Mouse (Mus musculus) liver, embryonic 15.5 days (tissue): ENCODE measurements around the gene Zscan12. TPM values are rescaled to one million over a fixed set of nuclear protein-coding genes. Genes with fewer than 3 reads are reported as not detected.

Source experiments
- ATAC-seq: fragments of 200-750 bp; cut with Nextera tagmentation; 2 replicates; pipeline ENCODE4 v1.8.0; 2017; ENCODE audit warnings: moderate number of reproducible peaks, mild to moderate bottlenecking, moderate library complexity; ENCODE audit not compliant: insufficient read depth
- H3K27ac ChIP-seq: fragments of 300-500 bp; sonication (generic); replicated peaks from 2 replicates; pipeline ENCODE4 v1.5.1; 2015; ENCODE audit warnings: mild to moderate bottlenecking, inconsistent platforms
- H3K27me3 ChIP-seq: fragments of 300-500 bp; sonication (generic); 2 replicates; pipeline ENCODE4 v1.6.1; 2015; ENCODE audit warnings: mild to moderate bottlenecking, inconsistent platforms
- H3K36me3 ChIP-seq: fragments of 300-500 bp; sonication (generic); replicated peaks from 2 replicates; pipeline ENCODE4 v1.6.1; 2015; ENCODE audit warnings: moderate library complexity, mild to moderate bottlenecking, inconsistent platforms
- H3K4me1 ChIP-seq: fragments of 300-500 bp; sonication (generic); replicated peaks from 2 replicates; pipeline ENCODE4 v1.6.1; 2015; ENCODE audit warnings: inconsistent platforms
- H3K4me2 ChIP-seq: fragments of 300-500 bp; sonication (generic); 2 replicates; pipeline ENCODE4 v1.6.1; 2015; ENCODE audit warnings: moderate library complexity, mild to moderate bottlenecking, inconsistent platforms
- H3K4me3 ChIP-seq: fragments of 300-500 bp; sonication (generic); replicated peaks from 2 replicates; pipeline ENCODE4 v1.5.1; 2015; ENCODE audit warnings: mild to moderate bottlenecking, inconsistent platforms
- H3K9ac ChIP-seq: fragments of 300-500 bp; sonication (generic); 2 replicates; pipeline ENCODE4 v1.6.1; 2015; ENCODE audit warnings: moderate library complexity, mild to moderate bottlenecking, inconsistent platforms
- H3K9me3 ChIP-seq: fragments of 300-500 bp; sonication (generic); replicated peaks from 2 replicates; pipeline ENCODE4 v1.6.1; 2016; ENCODE audit warnings: inconsistent platforms
- WGBS: fragments of 180-500 bp; shearing (Covaris S2); methylation state at CpG from one replicate; pipeline ENCODE4 v1.1.7; 2015; ENCODE audit warnings: mixed read lengths; ENCODE audit not compliant: insufficient replicate concordance; 5-methylcytosine and 5-hydroxymethylcytosine counted together
- microRNA-seq: library from miRNA; unstranded; fragments of <30 nt; microRNA quantifications from one replicate; pipeline ENCODE4, GENCODE M21; 2016
- polyA plus RNA-seq: library from polyadenylated mRNA; unstranded; fragments of >200 nt; fragmentation: Nextera tagmentation; extraction: Ambion mirVana; gene quantifications from 2 replicates; pipeline ENCODE4 v1.2.1, GENCODE M21; 2015

The Zscan12 gene
- polyA plus RNA-seq, 1 experiment from 2014 or later, result 3.1 TPM

- Histone ChIP-seq H3K4me2 (peak overlapping the region; percentile 56), H3K36me3 (no peaks in the 10 kb centered on the region), H3K9me3 (no peaks in the 10 kb centered on the region), H3K4me3 (no peak overlapping the region; the same call in 1 of the 2 replicates), H3K27me3 (no peaks in the 10 kb centered on the region), H3K4me1 (peaks cover 78% of the 10 kb centered on the region), H3K27ac (peak overlapping the region; percentile 92), H3K9ac (peak overlapping the region; percentile 45)
- 18% methylated on average over 6 of the region's 6 CpGs for WGBS
- peak; percentile 90 for ATAC-seq
Measured at GRCm38 (mm10) chr13:21418865-21419264, 56.2 kb downstream of the Zscan12 start.

Small RNA genes within 50 kb of the gene (microRNA-seq; reads per million reads assigned to microRNA genes)
- not detected for gene Mir6942

Other genes with a start within 250 kb of the Zscan12 start
- not detected in 2 replicates for gene Olfr263, start 233.2 kb upstream of the Zscan12 start, polyA plus RNA-seq
- not detected in 2 replicates for gene Olfr1368, start 217.0 kb upstream of the Zscan12 start, polyA plus RNA-seq
- 59.3 and 65.7 TPM in 2 replicates for gene Trim27, start 183.4 kb upstream of the Zscan12 start, polyA plus RNA-seq
- gene Gpx5, start 70.1 kb upstream of the Zscan12 start, polyA plus RNA-seq, result not detected in 2 replicates
- not detected in 2 replicates for gene Gpx6, start 50.7 kb upstream of the Zscan12 start, polyA plus RNA-seq
- not detected in 2 replicates for gene Olfr1367, start 15.9 kb upstream of the Zscan12 start, polyA plus RNA-seq
- gene Zkscan3, start 39.9 kb downstream of the Zscan12 start, polyA plus RNA-seq, result 28.9 and 32.1 TPM in 2 replicates
- gene Pgbd1, start 78.2 kb downstream of the Zscan12 start, polyA plus RNA-seq, result 1.0 and 1.2 TPM in 2 replicates
- gene Zscan26, start 90.9 kb downstream of the Zscan12 start, polyA plus RNA-seq, result 9.6 and 11.0 TPM in 2 replicates
- 0.66 and 0.94 TPM in 2 replicates for gene Nkapl, start 105.7 kb downstream of the Zscan12 start, polyA plus RNA-seq
- 0.31 and 0.38 TPM in 2 replicates for gene Zkscan4, start 116.1 kb downstream of the Zscan12 start, polyA plus RNA-seq
- gene Gm10065, start 116.6 kb downstream of the Zscan12 start, polyA plus RNA-seq, result not detected in 2 replicates
- 0.59 and 0.71 TPM in 2 replicates for gene AK157302, start 132.4 kb downstream of the Zscan12 start, polyA plus RNA-seq
- 4.8 and 7.3 TPM in 2 replicates for gene Gm11273, start 138.6 kb downstream of the Zscan12 start, polyA plus RNA-seq
- 1.1 and 1.2 TPM in 2 replicates for gene Zkscan8, start 168.3 kb downstream of the Zscan12 start, polyA plus RNA-seq
- not detected in 2 replicates for gene Olfr1366, start 180.0 kb downstream of the Zscan12 start, polyA plus RNA-seq
- gene Olfr1535, start 197.1 kb downstream of the Zscan12 start, polyA plus RNA-seq, result not detected in 2 replicates
- gene Olfr1364, start 218.9 kb downstream of the Zscan12 start, polyA plus RNA-seq, result not detected in 2 replicates